Mouse (Mus musculus) limb, embryonic 15.5 days (tissue): ENCODE results near the gene Caml. TPM values are rescaled to one million over a fixed set of nuclear protein-coding genes. Genes with fewer than 3 reads are reported as not detected.
"Not testable (repeated sequence)": the region's sequence is repeated elsewhere in the genome, so short reads cannot be mapped to it uniquely, and the experiment has no call there.

Experiments
- ATAC-seq: fragments of 200-750 bp; cut with Nextera tagmentation; 2 replicates; pipeline ENCODE4 v1.8.0; 2017; ENCODE audit warnings: low read depth, moderate TSS enrichment; ENCODE audit not compliant: insufficient number of reproducible peaks, low FRiP score, low TSS enrichment
- H3K27ac ChIP-seq: fragments of 300-500 bp; sonication (generic); 2 replicates; pipeline ENCODE4 v1.5.1; 2015; ENCODE audit warnings: moderate library complexity, mild to moderate bottlenecking, inconsistent platforms
- H3K27me3 ChIP-seq: fragments of 300-500 bp; sonication (generic); 2 replicates; pipeline ENCODE4 v1.6.1; 2015; ENCODE audit warnings: inconsistent platforms
- H3K36me3 ChIP-seq: fragments of 300-500 bp; sonication (generic); 2 replicates; pipeline ENCODE4 v1.6.1; 2015; ENCODE audit warnings: inconsistent platforms
- H3K4me1 ChIP-seq: fragments of 300-500 bp; sonication (generic); 2 replicates; pipeline ENCODE4 v1.6.1; 2015; ENCODE audit warnings: inconsistent platforms
- H3K4me2 ChIP-seq: fragments of 300-500 bp; sonication (generic); 2 replicates; pipeline ENCODE4 v1.6.1; 2015; ENCODE audit warnings: mild to moderate bottlenecking, inconsistent platforms
- H3K4me3 ChIP-seq: fragments of 300-500 bp; sonication (generic); 2 replicates; pipeline ENCODE4 v1.5.1; 2015; ENCODE audit warnings: mild to moderate bottlenecking, inconsistent platforms
- H3K9ac ChIP-seq: fragments of 300-500 bp; sonication (generic); 2 replicates; pipeline ENCODE4 v1.6.1; 2015; ENCODE audit warnings: inconsistent platforms
- H3K9me3 ChIP-seq: fragments of 300-500 bp; sonication (generic); 2 replicates; pipeline ENCODE4 v1.6.1; 2016; ENCODE audit warnings: inconsistent platforms
- WGBS: fragments of 180-500 bp; shearing (Covaris S2); methylation state at CpG from one replicate; pipeline ENCODE4 v1.1.7; 2015; 5-methylcytosine and 5-hydroxymethylcytosine counted together
- polyA plus RNA-seq: library from polyadenylated mRNA; unstranded; fragments of >200 nt; fragmentation: Nextera tagmentation; extraction: Ambion mirVana; gene quantifications from 2 replicates; pipeline ENCODE4 v1.2.1, GENCODE M21; 2015

Caml gene
- 56.0 and 57.8 TPM in 2 replicates for polyA plus RNA-seq

GRCm38 (mm10) chr13:55622649-55623541 lies at the start of gene Caml:
Gene Caml (plus strand): TSS chr13:55623005.
- peaks cover 21% of the 10 kb centered on the region for H3K36me3 ChIP-seq
- H3K27ac ChIP-seq, result peak within 1 kb of the TSS; percentile 87
- H3K9me3 ChIP-seq, result no peaks in the 10 kb centered on the region

DNA sequence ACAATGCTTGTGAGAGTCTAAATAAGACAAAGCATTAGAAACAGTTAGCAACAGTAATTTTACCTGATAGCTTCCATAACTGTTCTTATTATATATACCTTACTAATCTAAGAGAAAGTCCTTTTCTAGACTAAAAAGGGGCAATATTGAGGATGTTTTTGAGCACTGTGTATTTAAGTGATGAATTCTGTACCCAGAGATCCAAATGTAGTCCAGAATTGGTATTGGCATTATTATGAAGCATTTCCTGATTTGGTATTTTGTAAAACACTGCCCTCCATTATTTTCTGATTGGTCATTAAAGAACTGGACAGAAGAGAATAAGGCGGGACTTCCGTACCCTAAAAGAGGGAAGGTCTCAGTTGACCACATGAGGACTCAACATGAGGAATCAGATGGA lies 49.4 kb upstream of the Caml start, which contains the start of gene Tmed9:
Tmed9 (plus strand) TSS at position 301 of the 400 bp plus-strand sequence.
- no peak within 1 kb of the TSS for H3K27ac ChIP-seq
- ATAC-seq, result no peak
- H3K36me3 ChIP-seq, result 0 out of 2 replicates have a peak, but pooled peaks cover 3% of the 10 kb centered on the region
- no peaks in the 10 kb centered on the region for H3K9me3 ChIP-seq
- WGBS, result 98% methylated on average over 2 of the region's 2 CpGs
- no peak within 1 kb of the TSS for H3K4me3 ChIP-seq
- no peak within 1 kb of the TSS for H3K9ac ChIP-seq
- H3K4me2 ChIP-seq, result no peak within 1 kb of the TSS
- no peaks in the 10 kb centered on the region for H3K27me3 ChIP-seq
- peaks cover 18% of the 10 kb centered on the region for H3K4me1 ChIP-seq

More at GRCm38 (mm10) chr13:55622649-55623541, at the start of gene Caml:
- ATAC-seq, result peak; percentile 92
- Histone ChIP-seq H3K4me1 (peaks cover 18% of the 10 kb centered on the region), H3K27me3 (no peaks in the 10 kb centered on the region), H3K4me3 (peak within 1 kb of the TSS; percentile 68), H3K9ac (peak within 1 kb of the TSS; percentile 67), H3K4me2 (peak within 1 kb of the TSS; percentile 61)
- WGBS, result under 1% methylated on average over 59 of the region's 59 CpGs

DNA sequence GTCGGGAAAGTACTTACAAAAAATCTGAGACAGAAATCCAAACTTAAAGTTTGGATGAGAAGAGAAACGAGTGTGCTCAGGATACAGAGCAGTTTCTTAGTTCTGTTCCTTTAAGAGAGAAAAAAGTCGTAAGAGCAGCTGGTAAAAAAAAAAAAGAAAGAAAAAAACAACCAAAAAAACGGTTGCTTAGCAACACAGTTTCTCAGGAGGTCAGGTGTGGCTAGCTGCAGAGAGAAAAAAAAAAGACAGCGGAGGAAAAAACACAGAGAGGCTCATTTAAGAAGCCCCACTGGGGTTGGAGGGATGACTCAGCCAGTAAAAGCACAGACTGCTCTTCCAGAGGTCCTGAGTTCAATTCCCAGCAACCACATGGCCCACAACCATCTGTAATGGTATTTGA lies 48.5 kb upstream of the Caml start:
- Histone ChIP-seq H3K4me1 (peaks cover 13% of the 10 kb centered on the region), H3K4me3 (no peak overlapping the region), H3K27ac (no peak overlapping the region), H3K9me3 (no peaks in the 10 kb centered on the region), H3K36me3 (0 out of 2 replicates have a peak, but pooled peaks cover under 1% of the 10 kb centered on the region), H3K9ac (no peak overlapping the region), H3K4me2 (no peak overlapping the region), H3K27me3 (no peaks in the 10 kb centered on the region)
- WGBS, result 58% methylated on average over 5 of the region's 5 CpGs
- no peak for ATAC-seq

GRCm38 (mm10) chr13:55575932-55576331 lies 46.9 kb upstream of the Caml start:
- Histone ChIP-seq H3K27me3 (no peaks in the 10 kb centered on the region), H3K27ac (no peak overlapping the region), H3K4me2 (no peak overlapping the region), H3K4me3 (no peak overlapping the region), H3K9me3 (no peaks in the 10 kb centered on the region), H3K9ac (no peak overlapping the region), H3K4me1 (peaks cover 5% of the 10 kb centered on the region; the same call in 1 of the 2 replicates), H3K36me3 (no peaks in the 10 kb centered on the region)
- no peak for ATAC-seq
- 60% methylated on average over 5 of the region's 5 CpGs for WGBS

DNA sequence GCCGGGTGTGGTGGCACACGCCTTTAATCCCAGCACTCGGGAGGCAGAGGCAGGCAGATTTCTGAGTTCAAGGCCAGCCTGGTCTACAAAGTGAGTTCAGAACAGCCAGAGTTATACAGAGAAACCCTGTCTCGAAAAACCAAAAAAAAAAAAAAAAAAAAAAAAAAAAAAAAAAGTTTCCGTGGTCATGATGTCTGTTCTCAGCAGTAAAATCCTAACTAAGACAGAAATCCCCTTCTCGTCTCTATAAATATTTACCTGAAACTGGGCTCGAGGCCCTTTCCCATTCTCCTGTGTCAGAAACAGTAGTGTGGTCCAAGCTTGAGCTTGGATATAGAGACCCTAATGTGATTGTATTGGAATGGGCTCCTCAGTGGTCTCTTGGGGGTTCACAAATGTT lies 45.9 kb upstream of the Caml start:
- H3K4me1 ChIP-seq, H3K9ac ChIP-seq, H3K36me3 ChIP-seq, H3K27ac ChIP-seq, H3K9me3 ChIP-seq, H3K4me3 ChIP-seq, H3K27me3 ChIP-seq, H3K4me2 ChIP-seq, ATAC-seq: not testable (repeated sequence)
- 81% methylated on average over 7 of the region's 7 CpGs for WGBS

DNA sequence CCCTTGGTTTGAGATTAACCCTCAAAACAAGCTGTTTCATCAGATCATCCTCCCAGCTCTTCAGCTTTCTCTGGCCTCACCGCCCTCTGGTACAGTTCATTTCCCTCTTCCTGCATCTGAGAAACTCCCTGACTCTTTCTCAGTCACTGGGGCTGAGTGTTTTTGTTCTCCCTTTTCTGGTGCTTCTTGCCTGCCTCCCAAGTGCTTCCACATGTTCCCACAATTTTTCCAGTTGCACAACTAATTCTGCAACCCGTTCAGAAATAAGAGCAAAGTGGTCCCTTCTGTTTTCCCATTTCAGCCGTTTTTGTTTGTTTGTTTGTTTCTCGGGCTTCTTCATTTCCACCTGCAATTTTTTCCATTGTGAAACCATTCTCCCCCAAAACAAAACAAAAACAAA lies 44.7 kb upstream of the Caml start:
- WGBS, result 79% methylated on average over 4 of the region's 4 CpGs
- H3K36me3 ChIP-seq, result no peaks in the 10 kb centered on the region
- H3K9ac ChIP-seq, result no peak overlapping the region
- no peak for ATAC-seq
- no peaks in the 10 kb centered on the region for H3K4me1 ChIP-seq
- H3K27ac ChIP-seq, result no peak overlapping the region
- H3K27me3 ChIP-seq, result 0 out of 2 replicates have a peak, but pooled peaks cover 3% of the 10 kb centered on the region
- H3K4me3 ChIP-seq, result no peak overlapping the region
- H3K9me3 ChIP-seq, result no peaks in the 10 kb centered on the region
- no peak overlapping the region for H3K4me2 ChIP-seq

DNA sequence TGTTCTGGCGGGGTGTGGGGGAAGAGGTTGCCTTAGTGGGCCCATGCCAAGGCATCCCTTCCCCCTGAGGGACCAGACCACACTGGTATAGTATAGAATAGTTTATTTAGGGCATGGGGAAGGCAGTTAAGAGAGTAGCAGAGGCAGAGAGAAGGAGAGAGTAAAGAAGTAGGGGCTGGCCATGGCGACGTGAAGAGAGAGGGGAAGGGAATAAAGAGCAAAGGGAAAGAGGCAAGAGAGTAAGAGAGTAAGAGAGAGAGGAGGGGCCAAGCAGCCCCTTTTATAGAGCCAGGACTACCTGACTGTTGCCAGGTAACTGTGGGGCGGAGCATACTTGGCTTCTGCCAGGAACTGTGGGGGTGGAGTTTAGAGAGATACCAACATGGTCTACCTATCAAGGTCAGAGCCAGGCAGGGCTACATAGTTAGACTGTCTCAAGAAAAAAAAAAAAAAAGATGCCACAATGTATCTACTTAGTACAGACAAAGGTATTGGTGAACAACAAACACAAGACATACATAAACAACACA lies 30.8 kb upstream of the Caml start:
- Histone ChIP-seq H3K27me3 (no peaks in the 10 kb centered on the region), H3K9ac (no peak overlapping the region), H3K4me2 (no peak overlapping the region), H3K27ac (no peak overlapping the region), H3K9me3 (no peaks in the 10 kb centered on the region), H3K4me3 (no peak overlapping the region), H3K4me1 (peaks cover 11% of the 10 kb centered on the region), H3K36me3 (peaks cover 26% of the 10 kb centered on the region)
- 72% methylated on average over 4 of the region's 4 CpGs for WGBS
- ATAC-seq, result no peak

DNA sequence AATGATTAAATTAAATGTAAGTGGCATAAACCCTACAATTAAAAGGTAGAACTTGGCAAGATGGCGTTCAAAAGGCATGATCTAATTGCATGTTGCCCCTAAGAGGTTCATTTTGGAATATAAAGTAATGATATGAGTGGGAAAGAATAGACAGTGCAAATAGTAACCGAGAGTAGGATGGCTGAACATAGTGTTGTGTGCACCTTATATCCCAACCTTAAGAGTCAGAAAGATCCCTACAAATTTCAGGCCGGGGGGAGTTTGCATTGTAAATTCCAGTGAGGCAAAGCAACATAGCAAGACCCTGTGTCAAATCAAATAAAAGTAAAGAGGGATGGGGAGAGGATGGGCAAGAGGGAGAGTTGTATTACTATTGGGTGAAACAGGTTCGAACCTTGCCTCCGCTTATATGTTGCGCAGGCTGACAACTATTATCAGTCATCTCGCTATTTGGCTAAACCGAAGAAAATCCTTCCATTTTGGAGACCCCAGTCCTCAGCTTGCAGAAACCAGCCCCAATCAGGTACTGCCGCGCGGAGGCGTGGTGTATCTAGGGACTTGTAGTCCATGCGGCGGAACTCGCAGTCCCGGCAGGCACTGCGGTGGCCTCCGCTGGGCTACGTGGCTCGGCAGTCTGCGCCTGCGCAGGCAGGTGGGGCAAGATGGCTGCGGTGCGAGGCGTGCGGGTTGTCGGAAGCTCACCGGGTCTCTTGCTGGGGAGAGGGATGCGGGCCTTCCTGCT lies 30.1 kb upstream of the Caml start:
- ATAC-seq, result peak; percentile 97
- Histone ChIP-seq H3K36me3 (peaks cover 32% of the 10 kb centered on the region), H3K27me3 (no peaks in the 10 kb centered on the region), H3K4me3 (peak overlapping the region; percentile 70), H3K9me3 (no peaks in the 10 kb centered on the region), H3K4me2 (peak overlapping the region; percentile 56), H3K4me1 (peaks cover 11% of the 10 kb centered on the region), H3K27ac (peak overlapping the region; percentile 74), H3K9ac (peak overlapping the region; percentile 80)
- 5% methylated on average over 29 of the region's 29 CpGs for WGBS

DNA sequence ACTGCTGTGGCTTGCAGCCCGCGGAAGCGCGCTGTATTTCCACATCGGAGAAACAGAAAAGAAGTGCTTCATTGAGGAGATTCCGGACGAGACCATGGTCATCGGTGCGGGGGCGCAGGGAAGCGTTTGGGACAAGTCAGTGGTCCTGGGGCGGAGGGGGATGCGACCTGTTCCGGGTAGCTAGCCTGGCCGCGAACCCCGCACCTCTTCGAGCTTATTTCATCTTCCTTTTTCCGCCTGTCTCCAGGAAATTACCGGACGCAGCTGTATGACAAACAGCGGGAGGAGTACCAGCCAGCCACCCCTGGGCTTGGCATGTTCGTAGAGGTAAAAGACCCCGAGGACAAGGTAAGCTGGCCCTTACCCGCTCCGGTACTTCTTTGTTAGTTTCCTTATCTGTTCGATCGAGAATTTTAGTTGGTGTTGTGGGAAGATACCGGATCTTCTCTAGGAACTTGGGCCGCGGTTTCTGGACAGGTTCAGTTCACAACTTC lies 29.5 kb upstream of the Caml start:
- under 1% methylated on average over 31 of the region's 31 CpGs for WGBS
- peak overlapping the region; percentile 56 for H3K4me2 ChIP-seq
- H3K4me1 ChIP-seq, result peaks cover 11% of the 10 kb centered on the region
- H3K9ac ChIP-seq, result peak overlapping the region; percentile 80
- peak overlapping the region; percentile 70 for H3K4me3 ChIP-seq
- peaks cover 39% of the 10 kb centered on the region for H3K36me3 ChIP-seq
- peak overlapping the region; percentile 74 for H3K27ac ChIP-seq
- ATAC-seq, result 0 out of 2 replicates have a peak, but pooled peaks have one; percentile 33
- no peaks in the 10 kb centered on the region for H3K27me3 ChIP-seq
- H3K9me3 ChIP-seq, result no peaks in the 10 kb centered on the region

DNA sequence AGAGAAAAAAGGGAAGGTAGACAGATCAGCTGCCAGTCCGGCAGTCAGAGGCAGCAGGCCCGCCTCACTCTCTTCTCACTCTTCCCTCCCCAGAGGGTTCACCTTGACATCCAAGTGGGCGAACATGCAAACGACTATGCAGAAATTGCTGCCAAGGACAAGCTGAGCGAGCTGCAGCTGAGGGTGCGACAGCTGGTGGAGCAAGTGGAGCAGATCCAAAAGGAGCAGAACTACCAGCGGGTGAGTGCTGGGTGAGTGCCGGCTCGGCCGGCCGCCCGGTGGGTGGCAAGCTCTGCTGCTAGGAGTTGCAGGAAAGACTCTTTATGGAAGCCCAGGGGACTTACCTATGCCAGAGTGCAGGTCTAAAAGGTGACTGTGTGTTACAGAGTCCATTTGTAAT lies 27.4 kb upstream of the Caml start:
- ATAC-seq, result no peak
- no peak overlapping the region for H3K4me3 ChIP-seq
- no peaks in the 10 kb centered on the region for H3K9me3 ChIP-seq
- peaks cover 41% of the 10 kb centered on the region for H3K36me3 ChIP-seq
- H3K4me1 ChIP-seq, result peaks cover 16% of the 10 kb centered on the region
- H3K4me2 ChIP-seq, result no peak overlapping the region
- 88% methylated on average over 12 of the region's 12 CpGs for WGBS
- H3K27me3 ChIP-seq, result no peaks in the 10 kb centered on the region
- H3K9ac ChIP-seq, result no peak overlapping the region
- H3K27ac ChIP-seq, result no peak overlapping the region

DNA sequence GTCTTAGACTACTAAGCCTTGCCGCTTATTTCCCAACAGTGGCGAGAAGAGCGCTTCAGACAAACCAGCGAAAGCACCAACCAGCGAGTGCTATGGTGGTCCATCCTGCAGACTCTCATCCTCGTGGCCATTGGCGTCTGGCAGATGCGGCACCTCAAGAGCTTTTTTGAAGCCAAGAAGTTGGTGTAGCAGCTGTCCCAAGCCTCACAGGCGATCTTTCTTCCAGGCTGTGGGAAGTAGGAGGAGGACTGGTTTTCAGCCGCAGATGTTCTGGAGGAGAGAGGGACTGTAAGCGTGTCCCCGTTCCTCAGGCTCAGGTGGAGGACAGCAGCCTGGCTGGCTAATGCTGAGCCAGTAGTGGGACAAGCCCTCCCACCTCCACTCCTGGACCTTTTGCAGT lies 26.0 kb upstream of the Caml start:
- Histone ChIP-seq H3K36me3 (peaks cover 41% of the 10 kb centered on the region), H3K27ac (no peak overlapping the region), H3K4me2 (no peak overlapping the region), H3K4me1 (peaks cover 23% of the 10 kb centered on the region), H3K4me3 (no peak overlapping the region), H3K9me3 (no peaks in the 10 kb centered on the region), H3K9ac (no peak overlapping the region), H3K27me3 (no peaks in the 10 kb centered on the region)
- WGBS, result 95% methylated on average over 12 of the region's 12 CpGs
- no peak for ATAC-seq
